Mouse (Mus musculus) intestine, embryonic 16.5 days (tissue): ENCODE results near the gene Stox2. TPM values are rescaled to one million over a fixed set of nuclear protein-coding genes. Genes with fewer than 3 reads are reported as not detected.

Source experiments
- ATAC-seq: fragments of 200-750 bp; cut with Nextera tagmentation; 2 replicates; pipeline ENCODE4 v1.8.0; 2017; ENCODE audit warnings: moderate TSS enrichment, moderate library complexity
- H3K27ac ChIP-seq: fragments of 300-500 bp; sonication (generic); 2 replicates; pipeline ENCODE4 v1.5.1; 2014; ENCODE audit warnings: mild to moderate bottlenecking, low read length
- H3K27me3 ChIP-seq: fragments of 300-500 bp; sonication (generic); replicated peaks from 2 replicates; pipeline ENCODE4 v1.6.1; 2014; ENCODE audit warnings: low read length, control low read depth, mixed read lengths; ENCODE audit not compliant: control insufficient read depth, insufficient read depth
- H3K36me3 ChIP-seq: fragments of 300-500 bp; sonication (generic); 2 replicates; pipeline ENCODE4 v1.6.1; 2014; ENCODE audit warnings: low read length, control low read depth; ENCODE audit not compliant: control insufficient read depth, insufficient read depth
- H3K4me1 ChIP-seq: fragments of 300-500 bp; sonication (generic); 2 replicates; pipeline ENCODE4 v1.6.1; 2014; ENCODE audit warnings: low read length, control low read depth, mixed read lengths; ENCODE audit not compliant: control insufficient read depth, insufficient read depth
- H3K4me2 ChIP-seq: fragments of 300-500 bp; sonication (generic); 2 replicates; pipeline ENCODE4 v1.6.1; 2014; ENCODE audit warnings: low read depth, low read length, control low read depth
- H3K4me3 ChIP-seq: fragments of 300-500 bp; sonication (generic); 2 replicates; pipeline ENCODE4 v1.5.1; 2014; ENCODE audit warnings: mild to moderate bottlenecking, low read length
- H3K9ac ChIP-seq: fragments of 300-500 bp; sonication (generic); 2 replicates; pipeline ENCODE4 v1.6.1; 2014; ENCODE audit warnings: low read depth, low read length
- H3K9me3 ChIP-seq: fragments of 300-500 bp; sonication (generic); 2 replicates; pipeline ENCODE4 v1.6.1; 2016; ENCODE audit warnings: low read length, control low read depth; ENCODE audit not compliant: control insufficient read depth
- WGBS: fragments of 180-500 bp; shearing (Covaris S2); extraction: QIAGEN DNeasy Blood & Tissue Kit; methylation state at CpG from one replicate; pipeline ENCODE4 v1.1.7; 2014; 5-methylcytosine and 5-hydroxymethylcytosine counted together
- polyA plus RNA-seq: library from polyadenylated mRNA; unstranded; fragments of >200 nt; fragmentation: Nextera tagmentation; extraction: Ambion mirVana; gene quantifications from 2 replicates; pipeline ENCODE4 v1.2.1, GENCODE M21; 2015

The Stox2 gene
- polyA plus RNA-seq, 1 experiment from 2014 or later: 4.7 TPM

GRCm38 (mm10) chr8:47334223-47334757 is 111.9 kb downstream of the Stox2 start:
- Histone ChIP-seq H3K27me3 (no peaks in the 10 kb centered on the region), H3K36me3 (no peaks in the 10 kb centered on the region), H3K4me2 (peak overlapping the region; percentile 24; the same call in 1 of the 2 replicates), H3K4me3 (peak overlapping the region; percentile 22; the same call in 1 of the 2 replicates), H3K27ac (peak overlapping the region; percentile 62), H3K4me1 (0 out of 2 replicates have a peak, but pooled peaks cover 3% of the 10 kb centered on the region), H3K9me3 (no peaks in the 10 kb centered on the region), H3K9ac (no peak overlapping the region)
- ATAC-seq: peak; percentile 96
- WGBS: 52% methylated on average over 9 of the region's 9 CpGs

DNA sequence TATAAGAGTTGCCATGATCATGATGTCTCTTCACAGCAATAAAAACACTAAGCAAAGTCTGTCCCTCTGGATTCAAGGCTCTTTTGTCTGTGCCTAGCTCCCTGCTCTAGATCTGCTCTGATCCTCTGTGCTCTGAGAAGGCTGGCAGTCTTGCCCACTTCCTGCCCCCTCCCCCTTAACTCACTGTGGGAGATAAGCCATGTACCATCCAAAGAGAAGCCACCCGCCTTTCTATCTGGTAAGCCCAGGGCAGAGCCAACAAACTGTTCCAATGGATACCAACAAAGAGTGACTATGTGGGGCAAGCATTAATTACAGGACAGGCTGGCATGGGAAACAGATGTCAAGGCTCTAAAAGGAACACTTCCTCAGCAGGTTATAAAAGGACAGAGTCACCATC is 113.2 kb downstream of the Stox2 start:
- no peak overlapping the region for H3K4me3 ChIP-seq
- H3K27me3 ChIP-seq: no peaks in the 10 kb centered on the region
- WGBS: 80% methylated on average over 1 of the region's 1 CpGs
- no peak overlapping the region for H3K9ac ChIP-seq
- H3K27ac ChIP-seq: no peak overlapping the region
- no peaks in the 10 kb centered on the region for H3K36me3 ChIP-seq
- ATAC-seq: no peak
- 0 out of 2 replicates have a peak, but pooled peaks cover 3% of the 10 kb centered on the region for H3K4me1 ChIP-seq
- no peak overlapping the region for H3K4me2 ChIP-seq
- H3K9me3 ChIP-seq: no peaks in the 10 kb centered on the region

DNA sequence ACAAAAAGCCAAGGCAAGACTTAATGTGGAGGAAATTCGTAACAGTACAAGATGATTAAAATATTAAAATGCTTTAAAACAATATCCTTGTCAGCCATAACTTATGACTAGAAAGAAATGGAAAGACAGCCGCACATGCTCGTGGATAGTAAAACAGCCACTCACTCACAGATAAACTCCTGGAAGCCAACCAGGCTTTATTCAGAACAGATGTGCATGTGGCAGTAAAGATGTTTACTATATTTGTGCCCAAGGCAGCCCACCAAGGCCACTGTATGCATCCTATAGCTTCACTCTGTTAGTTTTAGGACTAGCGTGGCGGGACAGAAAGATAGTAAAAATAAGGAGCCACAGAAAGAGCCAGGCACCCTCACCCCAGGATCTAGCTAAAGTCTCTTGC is 115.2 kb downstream of the Stox2 start:
- no peak overlapping the region for H3K4me3 ChIP-seq
- H3K9me3 ChIP-seq: no peaks in the 10 kb centered on the region
- no peak overlapping the region for H3K4me2 ChIP-seq
- H3K4me1 ChIP-seq: 0 out of 2 replicates have a peak, but pooled peaks cover 3% of the 10 kb centered on the region
- 82% methylated on average over 5 of the region's 5 CpGs for WGBS
- H3K27me3 ChIP-seq: no peaks in the 10 kb centered on the region
- no peak overlapping the region for H3K9ac ChIP-seq
- ATAC-seq: no peak
- H3K27ac ChIP-seq: no peak overlapping the region
- H3K36me3 ChIP-seq: no peaks in the 10 kb centered on the region

- H3K27me3 ChIP-seq: no peaks in the 10 kb centered on the region
- 88% methylated on average over 8 of the region's 8 CpGs for WGBS
- ATAC-seq: no peak
- no peak overlapping the region for H3K9ac ChIP-seq
- H3K9me3 ChIP-seq: no peaks in the 10 kb centered on the region
- H3K4me2 ChIP-seq: no peak overlapping the region
- H3K4me3 ChIP-seq: no peak overlapping the region
- H3K27ac ChIP-seq: no peak overlapping the region
- H3K4me1 ChIP-seq: no peaks in the 10 kb centered on the region; the same call in 1 of the 2 replicates
- no peaks in the 10 kb centered on the region for H3K36me3 ChIP-seq
Observed at GRCm38 (mm10) chr8:47326348-47326747, 119.8 kb downstream of the Stox2 start.

DNA sequence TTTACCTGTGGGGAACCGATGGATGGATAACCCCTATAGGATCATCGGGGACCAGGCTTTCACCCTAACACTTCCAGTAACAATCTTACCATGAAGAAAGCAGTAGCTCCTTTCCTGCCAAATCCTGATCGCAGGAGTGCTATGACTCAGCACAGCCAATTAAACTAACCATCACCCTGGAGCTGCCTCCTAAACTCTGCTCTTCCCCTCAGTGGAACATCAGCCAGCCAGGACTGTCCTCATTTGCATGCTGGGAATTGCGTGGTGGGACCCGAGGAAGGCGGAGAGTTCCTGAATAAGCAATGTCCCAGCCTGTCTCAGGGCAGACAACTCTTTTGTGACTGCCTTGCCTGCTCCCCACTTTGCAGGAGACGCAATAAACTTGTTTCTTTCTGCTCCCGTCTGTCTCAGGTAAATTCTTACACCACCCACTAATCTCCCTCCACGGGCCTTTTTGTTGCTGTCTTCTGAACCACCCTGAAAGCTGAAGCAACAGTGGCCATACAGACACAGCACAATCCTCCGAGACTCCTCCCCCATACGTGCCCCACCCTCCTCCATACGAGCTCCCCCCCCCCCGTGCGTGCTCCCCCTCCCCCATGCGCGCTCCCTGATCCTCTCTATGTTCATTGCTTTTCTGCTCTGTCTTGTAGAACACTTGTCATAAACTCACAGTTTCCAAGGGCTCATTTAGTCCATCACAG is 121.9 kb downstream of the Stox2 start:
- Histone ChIP-seq H3K9ac (no peak overlapping the region), H3K9me3 (no peaks in the 10 kb centered on the region), H3K27ac (no peak overlapping the region), H3K4me3 (no peak overlapping the region), H3K36me3 (no peaks in the 10 kb centered on the region), H3K4me1 (no peaks in the 10 kb centered on the region; the same call in 1 of the 2 replicates), H3K4me2 (no peak overlapping the region), H3K27me3 (no peaks in the 10 kb centered on the region)
- ATAC-seq: no peak
- WGBS: 39% methylated on average over 16 of the region's 16 CpGs

- no peaks in the 10 kb centered on the region for H3K27me3 ChIP-seq
- H3K9ac ChIP-seq: no peak overlapping the region
- H3K27ac ChIP-seq: no peak overlapping the region
- no peak overlapping the region for H3K4me3 ChIP-seq
- no peak overlapping the region for H3K4me2 ChIP-seq
- no peaks in the 10 kb centered on the region; the same call in 1 of the 2 replicates for H3K4me1 ChIP-seq
- no peaks in the 10 kb centered on the region for H3K9me3 ChIP-seq
- no peak for ATAC-seq
- 50% methylated on average over 5 of the region's 5 CpGs for WGBS
- H3K36me3 ChIP-seq: no peaks in the 10 kb centered on the region
Observed at GRCm38 (mm10) chr8:47321282-47321681, 124.9 kb downstream of the Stox2 start.

DNA sequence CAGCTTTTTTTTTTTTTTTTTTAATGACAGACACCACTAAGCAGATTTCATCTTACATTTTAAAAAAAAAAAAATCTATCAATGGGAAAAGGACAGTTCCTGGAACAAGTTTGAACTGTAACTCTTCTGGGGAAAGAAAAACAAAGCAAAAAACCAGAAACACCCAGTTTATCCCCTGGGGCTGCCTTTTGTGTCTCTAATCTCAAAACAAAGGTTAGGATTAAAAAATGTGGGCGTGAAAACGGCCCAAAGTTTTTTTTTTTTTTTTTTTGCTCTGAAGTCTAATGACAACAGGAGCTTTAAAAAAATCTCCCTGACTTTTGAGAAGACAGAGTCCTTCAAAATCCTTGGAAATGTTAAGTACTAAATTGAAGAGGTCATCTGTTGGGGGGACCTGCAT is 125.5 kb downstream of the Stox2 start:
- no peak overlapping the region for H3K4me2 ChIP-seq
- H3K9ac ChIP-seq: no peak overlapping the region
- no peaks in the 10 kb centered on the region for H3K27me3 ChIP-seq
- no peaks in the 10 kb centered on the region for H3K9me3 ChIP-seq
- H3K36me3 ChIP-seq: no peaks in the 10 kb centered on the region
- no peak overlapping the region for H3K4me3 ChIP-seq
- ATAC-seq: no peak
- H3K27ac ChIP-seq: no peak overlapping the region
- WGBS: 64% methylated on average over 2 of the region's 2 CpGs
- no peaks in the 10 kb centered on the region; the same call in 1 of the 2 replicates for H3K4me1 ChIP-seq

GRCm38 (mm10) chr8:47318468-47318867 is 127.7 kb downstream of the Stox2 start:
- no peaks in the 10 kb centered on the region for H3K9me3 ChIP-seq
- H3K4me3 ChIP-seq: no peak overlapping the region
- no peak for ATAC-seq
- H3K27me3 ChIP-seq: no peaks in the 10 kb centered on the region
- H3K36me3 ChIP-seq: no peaks in the 10 kb centered on the region
- no peaks in the 10 kb centered on the region; the same call in none of the 2 replicates for H3K4me1 ChIP-seq
- WGBS: 86% methylated on average over 3 of the region's 3 CpGs
- no peak overlapping the region for H3K27ac ChIP-seq
- no peak overlapping the region for H3K4me2 ChIP-seq
- H3K9ac ChIP-seq: no peak overlapping the region

DNA sequence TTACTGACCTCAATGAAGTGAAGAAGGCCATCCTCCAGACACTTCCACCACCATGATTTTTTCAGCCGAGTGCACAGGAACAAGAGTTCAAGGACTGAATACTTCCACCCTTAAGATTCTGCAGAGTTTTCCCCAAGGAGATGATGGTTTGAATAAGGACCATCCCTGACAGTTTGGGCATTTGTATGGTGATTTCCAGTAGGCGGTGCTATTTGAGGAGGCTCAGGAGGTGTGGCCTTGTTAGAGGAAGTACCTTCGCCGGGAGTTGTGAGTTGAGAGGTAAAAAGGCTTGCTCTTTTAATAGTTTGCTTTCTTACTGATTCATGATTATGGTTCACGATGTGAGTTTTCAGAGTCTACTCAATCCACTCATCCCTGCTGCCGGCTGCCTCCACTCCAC is 138.0 kb downstream of the Stox2 start:
- no peaks in the 10 kb centered on the region for H3K36me3 ChIP-seq
- no peaks in the 10 kb centered on the region for H3K9me3 ChIP-seq
- WGBS: 89% methylated on average over 6 of the region's 6 CpGs
- no peaks in the 10 kb centered on the region for H3K27me3 ChIP-seq
- no peak overlapping the region for H3K4me3 ChIP-seq
- no peak for ATAC-seq
- no peak overlapping the region for H3K9ac ChIP-seq
- H3K4me2 ChIP-seq: no peak overlapping the region
- peaks cover 11% of the 10 kb centered on the region for H3K4me1 ChIP-seq
- no peak overlapping the region for H3K27ac ChIP-seq
